Mouse (Mus musculus): ENCODE data around the gene Timd2. TPM values are rescaled to one million over a fixed set of nuclear protein-coding genes. Genes with fewer than 3 reads are reported as not detected.
"Not testable (repeated sequence)": the region's sequence is repeated elsewhere in the genome, so short reads cannot be mapped to it uniquely, and the experiment has no call there.

Gene Timd2
- 0.17 TPM in 1 of 2 replicates, not detected in the other for polyA plus RNA-seq (2015; fragmentation: Nextera tagmentation; extraction: Ambion mirVana)

- no peak within 1 kb of the TSS for H3K4me3 ChIP-seq (ENCODE audit: low read depth, low read length)
- H3K4me1 ChIP-seq (replicated peaks; ENCODE audit: control insufficient read depth, insufficient read depth): no peaks in the 10 kb centered on the region
- H3K27ac ChIP-seq (replicated peaks): no peak within 1 kb of the TSS
- no peaks in the 10 kb centered on the region for H3K36me3 ChIP-seq (ENCODE audit: control insufficient read depth, insufficient read depth, low read length)
- TF ChIP-seq CTCF (IDR thresholded peaks at IDR 0.05; ENCODE audit: low read depth) (no peak), EP300 (optimal IDR thresholded peaks at IDR 0.05) (no peak)
- peak; percentile 1 for DNase-seq (ENCODE audit: low spot score)
- no peaks in the 10 kb centered on the region for H3K27me3 ChIP-seq (ENCODE audit: control insufficient read depth, insufficient read depth, low read length)
- WGBS: 68% methylated on average over 6 of the region's 6 CpGs
- H3K4me2 ChIP-seq (replicated peaks; ENCODE audit: low read depth): no peak within 1 kb of the TSS
- H3K9ac ChIP-seq (ENCODE audit: low read length): no peak within 1 kb of the TSS
- no peaks in the 10 kb centered on the region for H3K9me3 ChIP-seq (ENCODE audit: control insufficient read depth, low read length)
- ATAC-seq (ENCODE audit: low FRiP score, low TSS enrichment): no peak
Observed at GRCm38 (mm10) chr11:46706664-46707356, at the start of gene Timd2. Gene Timd2 (minus strand): TSS chr11:46707061.

DNA sequence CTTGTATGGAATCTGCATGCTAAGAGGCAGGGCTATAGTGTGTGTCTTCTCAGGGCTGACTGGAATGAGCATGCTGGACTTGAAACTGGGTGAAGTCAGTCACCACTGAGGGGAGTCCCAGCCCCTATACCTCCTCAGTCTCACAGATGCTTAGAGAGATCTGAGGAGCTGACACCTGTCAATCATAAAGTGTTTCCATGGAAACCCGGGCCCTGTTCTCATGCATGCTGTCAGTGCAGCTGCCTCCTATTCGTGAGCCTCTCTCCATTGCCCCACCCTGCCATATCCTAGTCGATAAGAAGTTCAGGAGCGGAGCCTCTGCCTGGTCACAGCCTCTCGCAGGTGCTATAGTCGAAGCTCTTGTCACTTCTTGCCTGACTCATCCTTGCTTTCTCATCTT lies 48.9 kb upstream of the Timd2 start:
- not testable (repeated sequence) for H3K4me2 ChIP-seq (replicated peaks; ENCODE audit: low read depth); H3K36me3 ChIP-seq (ENCODE audit: control insufficient read depth, insufficient read depth, low read length); H3K27ac ChIP-seq (replicated peaks); ATAC-seq (ENCODE audit: low FRiP score, low TSS enrichment); H3K4me3 ChIP-seq (ENCODE audit: low read depth, low read length); H3K9me3 ChIP-seq (ENCODE audit: control insufficient read depth, low read length); DNase-seq (ENCODE audit: low spot score); H3K27me3 ChIP-seq (ENCODE audit: control insufficient read depth, insufficient read depth, low read length); H3K4me1 ChIP-seq (replicated peaks; ENCODE audit: control insufficient read depth, insufficient read depth); H3K9ac ChIP-seq (ENCODE audit: low read length)
- 85% methylated on average over 6 of the region's 6 CpGs for WGBS

DNA sequence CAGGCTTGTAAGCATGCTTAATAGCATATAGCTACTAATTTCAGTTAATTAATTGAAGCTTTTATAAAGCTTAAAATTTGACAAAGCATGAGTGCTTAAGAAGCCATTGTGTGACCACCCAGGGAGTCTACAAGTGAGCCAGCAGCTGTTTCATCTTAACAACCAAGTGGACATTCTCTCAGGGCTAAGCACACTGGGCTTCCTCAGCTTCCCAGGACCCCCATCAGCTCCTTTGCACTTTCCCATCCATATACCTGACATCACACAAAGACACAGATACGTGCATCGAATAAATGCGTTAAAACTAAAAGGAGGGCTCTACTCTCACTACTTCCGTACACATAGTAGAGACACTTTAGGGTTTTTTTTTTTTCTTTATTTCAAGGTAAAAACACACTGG lies 47.8 kb upstream of the Timd2 start:
- WGBS: 73% methylated on average over 4 of the region's 4 CpGs
- TF ChIP-seq CTCF (IDR thresholded peaks at IDR 0.05; ENCODE audit: low read depth) (no peak), EP300 (optimal IDR thresholded peaks at IDR 0.05) (no peak)
- H3K4me3 ChIP-seq (ENCODE audit: low read depth, low read length): no peak overlapping the region
- no peak overlapping the region for H3K9ac ChIP-seq (ENCODE audit: low read length)
- DNase-seq (ENCODE audit: low spot score) (no peak), ATAC-seq (ENCODE audit: low FRiP score, low TSS enrichment) (no peak)
- H3K4me1 ChIP-seq (replicated peaks; ENCODE audit: control insufficient read depth, insufficient read depth): no peaks in the 10 kb centered on the region
- no peak overlapping the region for H3K27ac ChIP-seq (replicated peaks)
- no peaks in the 10 kb centered on the region for H3K9me3 ChIP-seq (ENCODE audit: control insufficient read depth, low read length)
- H3K4me2 ChIP-seq (replicated peaks; ENCODE audit: low read depth): no peak overlapping the region
- no peaks in the 10 kb centered on the region for H3K36me3 ChIP-seq (ENCODE audit: control insufficient read depth, insufficient read depth, low read length)
- H3K27me3 ChIP-seq (ENCODE audit: control insufficient read depth, insufficient read depth, low read length): no peaks in the 10 kb centered on the region

- no peak overlapping the region for H3K4me2 ChIP-seq (replicated peaks; ENCODE audit: low read depth)
- no peak overlapping the region for H3K9ac ChIP-seq (ENCODE audit: low read length)
- no peak overlapping the region for H3K4me3 ChIP-seq (ENCODE audit: low read depth, low read length)
- H3K4me1 ChIP-seq (replicated peaks; ENCODE audit: control insufficient read depth, insufficient read depth): no peaks in the 10 kb centered on the region
- TF ChIP-seq EP300 (optimal IDR thresholded peaks at IDR 0.05) (no peak), CTCF (IDR thresholded peaks at IDR 0.05; ENCODE audit: low read depth) (no peak)
- H3K27me3 ChIP-seq (ENCODE audit: control insufficient read depth, insufficient read depth, low read length): no peaks in the 10 kb centered on the region
- ATAC-seq (ENCODE audit: low FRiP score, low TSS enrichment): no peak
- no peak for DNase-seq (ENCODE audit: low spot score)
- no peak overlapping the region for H3K27ac ChIP-seq (replicated peaks)
- no peaks in the 10 kb centered on the region for H3K36me3 ChIP-seq (ENCODE audit: control insufficient read depth, insufficient read depth, low read length)
- H3K9me3 ChIP-seq (ENCODE audit: control insufficient read depth, low read length): no peaks in the 10 kb centered on the region
- 33% methylated on average over 2 of the region's 2 CpGs for WGBS
Observed at GRCm38 (mm10) chr11:46753662-46754061, 46.8 kb upstream of the Timd2 start.

DNA sequence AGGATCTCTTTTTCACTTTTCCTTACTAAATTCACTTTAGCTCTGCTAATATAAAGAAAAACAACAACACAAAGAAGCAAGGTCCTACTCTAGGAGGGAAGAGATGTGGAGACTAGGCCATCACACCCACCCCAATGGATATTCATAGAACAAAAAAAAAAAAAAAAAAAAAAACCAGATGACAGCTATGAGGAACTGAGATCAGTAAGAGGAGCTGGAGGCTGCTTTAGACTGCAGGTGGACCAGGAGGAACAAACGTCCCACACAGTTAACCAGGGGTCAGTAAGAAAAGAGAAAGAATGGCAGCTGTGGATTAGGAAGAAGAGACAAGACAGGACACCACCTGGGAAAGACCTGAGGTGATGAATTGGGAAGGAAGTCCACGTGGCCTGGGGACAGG lies 41.1 kb upstream of the Timd2 start:
- no peaks in the 10 kb centered on the region for H3K9me3 ChIP-seq (ENCODE audit: control insufficient read depth, low read length)
- no peaks in the 10 kb centered on the region for H3K36me3 ChIP-seq (ENCODE audit: control insufficient read depth, insufficient read depth, low read length)
- no peak overlapping the region for H3K4me2 ChIP-seq (replicated peaks; ENCODE audit: low read depth)
- TF ChIP-seq CTCF (IDR thresholded peaks at IDR 0.05; ENCODE audit: low read depth): no peak
- TF ChIP-seq EP300 (optimal IDR thresholded peaks at IDR 0.05): no peak
- 47% methylated on average over 2 of the region's 2 CpGs for WGBS
- H3K27me3 ChIP-seq (ENCODE audit: control insufficient read depth, insufficient read depth, low read length): no peaks in the 10 kb centered on the region
- H3K27ac ChIP-seq (replicated peaks): no peak overlapping the region
- DNase-seq (ENCODE audit: low spot score) (no peak), ATAC-seq (ENCODE audit: low FRiP score, low TSS enrichment) (no peak)
- no peak overlapping the region for H3K4me3 ChIP-seq (ENCODE audit: low read depth, low read length)
- no peaks in the 10 kb centered on the region for H3K4me1 ChIP-seq (replicated peaks; ENCODE audit: control insufficient read depth, insufficient read depth)
- no peak overlapping the region for H3K9ac ChIP-seq (ENCODE audit: low read length)

- Histone ChIP-seq H3K9me3 (ENCODE audit: control insufficient read depth, low read length) (no peaks in the 10 kb centered on the region), H3K27ac (replicated peaks) (no peak overlapping the region), H3K4me3 (ENCODE audit: low read depth, low read length) (no peak overlapping the region), H3K4me1 (replicated peaks; ENCODE audit: control insufficient read depth, insufficient read depth) (no peaks in the 10 kb centered on the region), H3K9ac (ENCODE audit: low read length) (no peak overlapping the region), H3K4me2 (replicated peaks; ENCODE audit: low read depth) (no peak overlapping the region), H3K36me3 (ENCODE audit: control insufficient read depth, insufficient read depth, low read length) (no peaks in the 10 kb centered on the region), H3K27me3 (ENCODE audit: control insufficient read depth, insufficient read depth, low read length) (no peaks in the 10 kb centered on the region)
- no peak for DNase-seq (ENCODE audit: low spot score)
- TF ChIP-seq EP300 (optimal IDR thresholded peaks at IDR 0.05): no peak
- no peak for TF ChIP-seq CTCF (IDR thresholded peaks at IDR 0.05; ENCODE audit: low read depth)
- no peak for ATAC-seq (ENCODE audit: low FRiP score, low TSS enrichment)
- WGBS: 76% methylated on average over 3 of the region's 3 CpGs
Observed at GRCm38 (mm10) chr11:46741716-46742115, 34.9 kb upstream of the Timd2 start.
